Mouse (Mus musculus) G1E (cell line): Measurements from ENCODE around the gene Ubxn11.

Experiments
- CTCF ChIP-seq: IDR thresholded peaks from 2 replicates; pipeline ENCODE4 v1.5.1; 2012; ENCODE audit warnings: low read depth, low read length, inconsistent platforms, mixed read lengths
- GATA1 ChIP-seq: IDR thresholded peaks from 2 replicates; pipeline ENCODE4 v1.6.1; 2012; ENCODE audit warnings: borderline replicate concordance, low read length, inconsistent platforms, mixed read lengths
- TAL1 ChIP-seq: conservative IDR thresholded peaks from 2 replicates; pipeline ENCODE4 v1.6.1; 2012; ENCODE audit warnings: low read depth, low read length, inconsistent platforms, mixed read lengths

DNA sequence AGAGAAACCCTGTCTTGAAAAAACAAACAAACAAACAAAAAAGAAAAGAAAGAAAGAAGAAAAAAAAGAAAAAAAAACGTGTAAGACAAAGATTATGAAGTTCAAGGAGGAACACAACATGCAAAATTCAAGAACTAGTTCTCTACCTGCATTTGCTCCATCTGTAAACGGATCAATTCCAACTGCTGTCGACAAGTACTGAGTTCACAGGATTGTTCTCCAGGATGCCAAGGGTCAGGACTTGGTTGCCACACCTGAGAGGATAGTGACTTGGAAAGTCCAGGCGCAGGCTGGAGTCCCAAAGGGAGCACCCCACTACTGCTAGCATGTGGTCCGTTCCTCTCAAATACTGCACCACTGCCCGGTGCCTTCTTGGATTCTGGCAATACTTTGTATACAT, 53.2 kb downstream of the Ubxn11 start:
- TF ChIP-seq CTCF: no peak
- no peak for TF ChIP-seq GATA1
- TF ChIP-seq TAL1: no peak
